Mouse (Mus musculus) layer of hippocampus, postnatal 36 days (tissue): Measurements from ENCODE around the gene Nufip1. TPM values are rescaled to one million over a fixed set of nuclear protein-coding genes. Genes with fewer than 3 reads are reported as not detected.

Source experiments
- DNase-seq, 2 experiments: peaks; one replicate each; pipeline ENCODE4 v3.0.0; 2022
- total RNA-seq, 2 experiments: library from RNA; stranded (reverse); gene quantifications; 2 replicates each; pipeline ENCODE4 v1.2.3; 2021

Gene Nufip1
- total RNA-seq, 2 experiments from 2014 or later = 8.1 to 9.1 TPM

DNA sequence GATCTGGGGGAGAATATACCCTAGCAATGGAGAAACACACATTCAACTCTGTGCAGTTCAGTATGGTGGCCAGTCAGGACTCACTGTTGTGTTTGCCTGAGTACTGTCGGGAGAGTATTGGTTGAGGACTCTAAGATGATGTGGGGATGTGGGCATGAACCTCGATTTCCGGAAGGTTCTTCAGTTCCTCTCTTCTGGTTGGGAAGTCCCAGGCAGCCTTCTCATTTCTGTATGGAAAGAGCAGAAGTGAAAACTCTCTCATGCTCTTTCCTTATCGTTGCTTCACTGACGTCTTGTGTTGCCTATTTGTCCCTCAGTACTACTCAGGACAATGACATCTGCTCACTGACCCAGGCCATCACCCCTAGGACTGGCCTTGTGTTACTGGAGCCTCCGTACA lies 68.7 kb downstream of the Nufip1 start:
- DNase-seq = no peak

DNA sequence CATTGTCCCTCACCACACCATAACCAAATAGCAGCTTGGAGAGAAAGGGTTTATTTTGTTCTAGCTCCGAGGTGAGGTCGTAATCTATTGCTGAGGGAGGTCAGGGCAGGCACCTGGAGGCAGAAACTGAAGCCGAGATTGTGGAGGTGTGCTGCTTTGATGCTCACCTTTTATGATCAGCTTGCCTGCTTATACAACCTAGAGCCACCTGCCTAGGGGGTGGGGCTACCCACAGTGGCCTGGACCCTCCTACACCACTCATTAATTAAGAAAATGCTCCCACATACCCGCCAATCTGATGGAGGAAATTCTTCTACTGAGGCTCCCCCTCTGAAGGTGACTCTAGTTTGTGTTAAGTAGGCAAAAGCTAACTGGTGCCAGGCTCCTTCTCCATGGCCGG lies 74.7 kb downstream of the Nufip1 start:
- DNase-seq = no peak

DNA sequence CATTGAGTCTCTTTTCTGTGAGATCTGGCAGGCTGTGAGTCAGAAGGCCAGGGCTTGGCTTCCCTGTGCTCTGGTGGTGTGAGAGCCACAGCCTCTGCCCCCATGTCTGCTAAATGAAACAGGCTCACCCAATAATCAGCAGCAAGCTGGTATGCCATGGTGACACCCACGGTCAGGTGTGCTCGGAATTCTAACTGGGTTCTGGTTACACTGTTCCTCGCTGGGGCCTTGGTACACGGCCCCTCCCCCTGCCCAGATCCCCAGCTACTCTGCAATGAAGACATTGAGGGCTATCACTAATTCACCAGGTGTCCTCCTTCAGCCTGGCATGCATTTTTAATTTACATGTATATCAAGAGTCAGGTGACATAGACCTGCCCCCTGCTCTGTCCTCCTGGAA lies 75.6 kb downstream of the Nufip1 start:
- DNase-seq = no peak

Other genes with a start within 250 kb of the Nufip1 start
- gene Kctd4, start 155.9 kb upstream of the Nufip1 start, total RNA-seq = 10 to 100 TPM; 61.2 to 64.4 TPM
- 10 to 100 TPM; 20.6 to 20.7 TPM for gene Gtf2f2, start 100.0 kb upstream of the Nufip1 start, total RNA-seq
- gene Gpalpp1, start 131 bp upstream of the Nufip1 start, total RNA-seq = 10 to 100 TPM; 24.3 to 24.6 TPM